ENCODE assay signal across 8 mouse cellular contexts in the genomic region with DNA sequence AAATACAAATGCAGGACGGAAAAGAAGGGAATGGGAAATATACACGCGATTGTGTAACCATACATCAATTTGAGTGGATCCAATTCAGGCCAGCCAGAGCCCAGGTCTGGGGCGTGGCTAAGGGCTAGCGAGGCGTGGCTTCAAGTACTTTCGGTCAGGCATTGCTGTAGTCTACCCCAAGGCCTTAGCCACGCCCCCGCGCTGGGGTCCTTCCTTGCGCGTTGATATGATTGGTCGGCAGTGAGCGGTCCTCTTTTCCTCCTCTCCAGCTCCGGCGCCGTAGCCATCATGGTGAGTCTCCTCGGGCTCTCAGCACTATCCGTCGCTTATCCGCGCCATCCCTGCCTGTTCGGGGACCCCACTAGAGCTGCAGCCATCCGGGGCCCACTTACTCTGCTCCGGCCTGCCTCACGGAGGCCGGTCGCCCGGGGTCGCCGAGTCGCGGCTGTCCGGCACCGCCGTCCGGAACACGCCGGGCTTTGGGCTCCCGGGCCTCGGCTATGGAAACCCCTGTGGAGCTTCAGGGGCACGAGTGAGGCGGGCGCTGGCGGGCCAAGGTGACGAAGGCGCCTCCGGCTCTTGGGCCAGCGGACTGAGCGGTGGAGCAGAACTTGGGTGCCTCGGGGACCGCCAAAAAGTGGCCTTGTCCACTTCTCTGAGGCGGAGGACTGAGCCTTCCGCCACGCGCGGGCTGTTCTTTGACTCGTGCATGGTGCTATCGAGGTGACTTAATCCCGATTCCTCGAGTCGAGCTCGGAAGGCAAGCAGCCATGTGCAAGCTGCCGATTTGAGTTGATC. TPM values are rescaled to one million over a fixed set of nuclear protein-coding genes. Genes with fewer than 3 reads are reported as not detected.
DNase-seq lines count a peak whose midpoint lies in the region; ATAC-seq and TF ChIP-seq lines count a peak whose summit lies in the region.

No protein-coding gene starts in this region.

- H3K36me3 ChIP-seq in embryonic facial prominence, embryonic 13.5 days: peaks cover 37% of the 10 kb centered on the region
- peaks cover 4% of the 10 kb centered on the region; the same call in 1 of the 2 replicates for H3K36me3 ChIP-seq in kidney, adult 2 months (ENCODE audit: control insufficient read depth, insufficient read depth, low read length)
- H3K36me3 ChIP-seq in limb, embryonic 12.5 days: peaks cover 38% of the 10 kb centered on the region
- peaks cover 15% of the 10 kb centered on the region for H3K36me3 ChIP-seq in midbrain, embryonic 15.5 days (replicated peaks)
- peaks cover 23% of the 10 kb centered on the region for H3K36me3 ChIP-seq in spleen, adult 2 months (ENCODE audit: control insufficient read depth, insufficient read depth, low read length)

- H3K4me2 ChIP-seq in embryonic facial prominence, embryonic 13.5 days: peak overlapping the region; percentile 82
- peak overlapping the region; percentile 87 for H3K4me2 ChIP-seq in limb, embryonic 12.5 days
- H3K4me2 ChIP-seq in midbrain, embryonic 15.5 days: peak overlapping the region; percentile 72

- peak; percentile 93 for TF ChIP-seq POLR2A in kidney, adult 2 months (IDR thresholded peaks at IDR 0.05; ENCODE audit: low read depth, low read length)
- peak; percentile 92 for TF ChIP-seq POLR2A in spleen, adult 2 months (IDR thresholded peaks at IDR 0.05; ENCODE audit: low read depth, low read length)

- peak overlapping the region; percentile 99 for H3K9ac ChIP-seq in embryonic facial prominence, embryonic 13.5 days
- peak overlapping the region; percentile 99 for H3K9ac ChIP-seq in limb, embryonic 12.5 days (replicated peaks)
- peak overlapping the region; percentile 84 for H3K9ac ChIP-seq in midbrain, embryonic 15.5 days

- peaks cover 40% of the 10 kb centered on the region for H3K4me1 ChIP-seq in embryonic facial prominence, embryonic 13.5 days
- H3K4me1 ChIP-seq in kidney, adult 2 months (ENCODE audit: control insufficient read depth, insufficient read depth, low read length): peaks cover 10% of the 10 kb centered on the region
- peaks cover 38% of the 10 kb centered on the region for H3K4me1 ChIP-seq in limb, embryonic 12.5 days (replicated peaks)
- H3K4me1 ChIP-seq in midbrain, embryonic 15.5 days: peaks cover 47% of the 10 kb centered on the region
- peaks cover 8% of the 10 kb centered on the region; the same call in 1 of the 2 replicates for H3K4me1 ChIP-seq in spleen, adult 2 months (ENCODE audit: control insufficient read depth, insufficient read depth, insufficient read length)

- H3K9me3 ChIP-seq in embryonic facial prominence, embryonic 13.5 days: no peaks in the 10 kb centered on the region
- H3K9me3 ChIP-seq in limb, embryonic 12.5 days: no peaks in the 10 kb centered on the region
- H3K9me3 ChIP-seq in midbrain, embryonic 15.5 days: no peaks in the 10 kb centered on the region

- peak overlapping the region; percentile 90 for H3K27ac ChIP-seq in embryonic facial prominence, embryonic 13.5 days
- peak overlapping the region; percentile 54; the same call in 1 of the 2 replicates for H3K27ac ChIP-seq in kidney, adult 2 months (ENCODE audit: insufficient read depth, low read depth, low read length)
- H3K27ac ChIP-seq in limb, embryonic 12.5 days: peak overlapping the region; percentile 91
- peak overlapping the region; percentile 71 for H3K27ac ChIP-seq in midbrain, embryonic 15.5 days
- peak overlapping the region; percentile 48 for H3K27ac ChIP-seq in spleen, adult 2 months (ENCODE audit: insufficient read depth, low read length)

- peak; percentile 93 for ATAC-seq in embryonic facial prominence, embryonic 13.5 days (ENCODE audit: insufficient number of reproducible peaks, insufficient read depth, low FRiP score, low TSS enrichment, low read depth)
- peak; percentile 87 for ATAC-seq in limb, embryonic 12.5 days (ENCODE audit: insufficient number of reproducible peaks, insufficient read depth, low FRiP score, low TSS enrichment, low read depth)
- peak; percentile 92 for ATAC-seq in midbrain, embryonic 15.5 days (replicated peaks)

- peak; percentile 87 for DNase-seq in 3134 (ENCODE audit: extremely low read depth, insufficient read length, low spot score)
- DNase-seq in adrenal gland, postnatal 36 days: peak; percentile 96 to 97
- DNase-seq in heart, adult 18-20 months: peak; percentile 97 to 98
- peak; percentile 99 for DNase-seq in kidney, adult 2 months
- peak; percentile 87 to 89 for DNase-seq in spleen, adult 2 months (ENCODE audit: low read depth in 1 of 2, low spot score in 2 of 2)

- peak overlapping the region; percentile 94 for H3K4me3 ChIP-seq in embryonic facial prominence, embryonic 13.5 days
- peak overlapping the region; percentile 68 for H3K4me3 ChIP-seq in kidney, adult 2 months (ENCODE audit: insufficient read depth, low read depth, low read length)
- H3K4me3 ChIP-seq in limb, embryonic 12.5 days (replicated peaks): peak overlapping the region; percentile 93
- peak overlapping the region; percentile 59 for H3K4me3 ChIP-seq in midbrain, embryonic 15.5 days
- H3K4me3 ChIP-seq in spleen, adult 2 months (ENCODE audit: extremely low read depth, insufficient read depth, insufficient read length): peak overlapping the region; percentile 77

- no peak for TF ChIP-seq CTCF in kidney, adult 2 months (conservative IDR thresholded peaks at IDR 0.05; ENCODE audit: insufficient read depth, insufficient read length, low read depth, low read length)
- no peak for TF ChIP-seq CTCF in spleen, adult 2 months (IDR thresholded peaks at IDR 0.05; ENCODE audit: extremely low read depth, insufficient read depth, insufficient read length, insufficient replicate concordance)

- under 1% methylated on average over 64 of the region's 64 CpGs for WGBS in embryonic facial prominence, embryonic 13.5 days
- under 1% methylated on average over 64 of the region's 64 CpGs for WGBS in kidney, adult 2 months
- WGBS in limb, embryonic 12.5 days: under 1% methylated on average over 64 of the region's 64 CpGs
- WGBS in midbrain, embryonic 15.5 days: under 1% methylated on average over 64 of the region's 64 CpGs
- WGBS in spleen, adult 2 months: under 1% methylated on average over 64 of the region's 64 CpGs

- no peaks in the 10 kb centered on the region for H3K27me3 ChIP-seq in embryonic facial prominence, embryonic 13.5 days
- H3K27me3 ChIP-seq in kidney, adult 2 months (replicated peaks; ENCODE audit: control insufficient read depth, insufficient read depth, low read length): no peaks in the 10 kb centered on the region
- H3K27me3 ChIP-seq in limb, embryonic 12.5 days: no peaks in the 10 kb centered on the region
- H3K27me3 ChIP-seq in midbrain, embryonic 15.5 days (replicated peaks): no peaks in the 10 kb centered on the region
- H3K27me3 ChIP-seq in spleen, adult 2 months (ENCODE audit: control insufficient read depth, insufficient read depth, low read length): no peaks in the 10 kb centered on the region

RNA-seq across cellular contexts. Expression of a gene that starts 3.7 kb away (rescaled TPM):
- total RNA-seq in adrenal gland, postnatal 36 days (2021): 1,000 to 10,000 TPM; 1,576 to 1,729 TPM
- 1,123 and 1,186 TPM in 2 replicates for polyA plus RNA-seq in embryonic facial prominence, embryonic 13.5 days (2015; fragmentation: Nextera tagmentation; extraction: Ambion mirVana)
- total RNA-seq in heart, adult 18-20 months (2021): 1,000 to 10,000 TPM in 1 of 2 experiments, 100 to 1,000 TPM in 1; 943 to 1,031 TPM
- polyA plus RNA-seq in kidney, adult 2 months (2012; rRNA removed): 632 and 749 TPM in 2 replicates
- polyA plus RNA-seq in limb, embryonic 12.5 days (2016; fragmentation: Nextera tagmentation; extraction: Ambion mirVana): 1,250 and 1,292 TPM in 2 replicates
- polyA plus RNA-seq in midbrain, embryonic 15.5 days (2015; fragmentation: Nextera tagmentation; extraction: Ambion mirVana): 469 and 502 TPM in 2 replicates
- polyA plus RNA-seq in spleen, adult 2 months (2012; rRNA removed): 820 and 850 TPM in 2 replicates

RNA-seq across cellular contexts. Expression of a gene that starts 3.8 kb away (rescaled TPM):
- 10 to 100 TPM; 19.0 to 19.6 TPM for total RNA-seq in adrenal gland, postnatal 36 days (2021)
- 22.0 and 24.3 TPM in 2 replicates for polyA plus RNA-seq in embryonic facial prominence, embryonic 13.5 days (2015; fragmentation: Nextera tagmentation; extraction: Ambion mirVana)
- total RNA-seq in heart, adult 18-20 months (2021): 10 to 100 TPM; 12.9 to 13.8 TPM
- polyA plus RNA-seq in kidney, adult 2 months (2012; rRNA removed): 8.5 and 9.6 TPM in 2 replicates
- 20.8 and 22.4 TPM in 2 replicates for polyA plus RNA-seq in limb, embryonic 12.5 days (2016; fragmentation: Nextera tagmentation; extraction: Ambion mirVana)
- polyA plus RNA-seq in midbrain, embryonic 15.5 days (2015; fragmentation: Nextera tagmentation; extraction: Ambion mirVana): 20.1 and 23.5 TPM in 2 replicates
- 5.8 and 6.7 TPM in 2 replicates for polyA plus RNA-seq in spleen, adult 2 months (2012; rRNA removed)

Comparison
In these comparisons a context has a peak if more than half of its experiments do, and no peak if none do; other contexts are left out.
1. Peak in every context shown above with its lines: DNase-seq, ATAC-seq, H3K4me3 ChIP-seq and H3K27ac ChIP-seq.